Mouse (Mus musculus) urinary bladder, postnatal 4 days (tissue): ENCODE data around the gene Pcyt1b.

ENCODE experiments used
- DNase-seq, 2 experiments: peaks; one replicate each; pipeline ENCODE4 v3.0.0; 2021 to 2022; ENCODE audit warnings: low spot score in 2 of 2

The Pcyt1b gene

DNA sequence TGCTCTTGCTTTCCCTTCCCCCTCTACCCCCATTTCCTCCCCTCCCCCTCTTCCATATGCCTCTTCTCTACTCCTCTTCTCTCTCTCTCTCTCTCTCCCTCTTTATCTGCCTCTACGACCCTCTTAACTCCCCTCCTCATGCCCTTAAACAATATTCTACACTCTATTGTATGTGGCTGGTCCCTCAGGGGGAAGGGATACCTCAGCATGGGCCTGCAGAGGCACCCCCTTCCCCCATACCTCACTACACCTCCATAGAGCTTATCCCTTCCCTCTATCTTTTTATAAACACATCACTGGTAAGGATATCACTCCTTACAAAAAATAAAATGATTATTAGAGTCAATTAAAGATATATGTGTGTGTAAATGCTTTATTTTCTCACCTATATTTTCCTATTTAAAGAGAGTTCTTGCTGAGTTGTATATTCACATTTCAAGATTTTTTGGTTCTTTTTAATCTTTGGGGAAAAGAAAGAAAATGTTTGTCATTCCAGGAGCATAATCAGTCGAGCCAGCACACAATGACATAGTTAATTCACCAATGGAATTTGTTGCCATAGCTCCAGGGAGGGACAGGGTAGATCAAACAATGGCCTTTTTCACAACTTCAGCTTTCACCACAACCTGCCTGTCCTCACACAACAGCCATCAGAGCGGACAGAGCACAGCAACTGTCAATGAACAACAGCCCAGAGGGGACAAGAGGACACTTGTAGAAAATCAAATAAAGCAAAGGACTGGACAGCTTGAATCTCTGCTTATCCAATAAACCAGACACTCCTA lies at the start of gene Pcyt1b:
Gene Pcyt1b (plus strand): TSS at position 646 of the 785 bp plus-strand sequence.
- DNase-seq: no peak

DNA sequence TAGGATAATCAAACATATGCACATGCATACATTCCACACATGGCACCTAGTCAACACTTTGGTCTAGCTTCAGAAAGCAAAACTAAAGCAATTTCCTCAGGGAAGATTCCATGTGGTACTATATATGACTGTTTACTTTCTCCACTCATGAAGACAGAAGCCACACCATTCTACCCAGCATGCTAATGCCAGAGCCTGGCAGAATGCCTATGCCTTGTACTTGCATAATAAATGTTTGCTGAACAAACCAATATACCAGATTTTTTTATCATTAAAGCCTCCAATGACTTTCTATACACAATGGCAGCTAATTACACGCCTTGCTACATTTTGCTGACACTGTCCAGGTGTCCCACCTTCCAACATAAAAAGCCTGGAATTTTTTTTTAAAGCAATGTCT lies 24.4 kb upstream of the Pcyt1b start:
- DNase-seq: no peak

DNA sequence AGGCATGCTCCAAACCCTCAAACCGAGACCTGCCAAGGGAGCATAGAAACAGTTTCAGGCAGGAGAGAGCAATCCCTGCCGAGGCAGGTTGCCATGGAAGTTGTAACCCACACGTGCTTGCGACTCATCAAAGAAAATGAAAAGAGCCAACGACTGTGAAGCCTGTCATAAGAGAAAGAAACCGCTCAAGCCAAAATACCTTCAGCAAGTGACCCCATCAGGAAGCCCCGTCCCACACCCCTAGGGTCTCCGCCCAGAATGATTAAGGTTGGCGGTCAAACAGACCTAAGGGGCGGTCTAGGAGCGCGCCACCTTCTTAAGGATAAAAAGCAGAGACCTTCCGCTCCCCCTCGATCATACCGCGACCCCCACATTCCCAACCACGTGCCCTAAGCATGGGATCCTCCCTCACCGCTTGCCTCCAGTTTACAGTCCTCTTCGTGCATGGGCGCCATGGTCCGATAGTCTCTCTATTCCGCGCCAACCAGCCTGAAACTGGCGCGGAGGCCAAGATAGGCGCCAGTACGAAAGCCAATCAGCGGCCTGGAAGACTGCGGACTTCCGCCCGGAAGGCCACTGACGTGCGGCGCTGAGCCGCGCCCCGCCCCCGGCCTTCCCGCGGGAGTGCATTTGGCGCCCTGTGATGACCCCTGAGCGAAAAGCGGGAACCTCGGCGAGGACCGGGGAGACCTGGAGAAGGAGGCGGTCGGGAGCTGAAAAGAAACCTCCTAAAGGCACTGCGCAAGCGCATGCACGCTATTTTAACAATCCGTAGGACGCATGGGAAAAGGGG lies 22.8 kb upstream of the Pcyt1b start, which contains the start of gene Pola1:
Gene Pola1 (minus strand): TSS at position 499 of the 793 bp plus-strand sequence.
- peak; percentile 81 to 86 for DNase-seq

DNA sequence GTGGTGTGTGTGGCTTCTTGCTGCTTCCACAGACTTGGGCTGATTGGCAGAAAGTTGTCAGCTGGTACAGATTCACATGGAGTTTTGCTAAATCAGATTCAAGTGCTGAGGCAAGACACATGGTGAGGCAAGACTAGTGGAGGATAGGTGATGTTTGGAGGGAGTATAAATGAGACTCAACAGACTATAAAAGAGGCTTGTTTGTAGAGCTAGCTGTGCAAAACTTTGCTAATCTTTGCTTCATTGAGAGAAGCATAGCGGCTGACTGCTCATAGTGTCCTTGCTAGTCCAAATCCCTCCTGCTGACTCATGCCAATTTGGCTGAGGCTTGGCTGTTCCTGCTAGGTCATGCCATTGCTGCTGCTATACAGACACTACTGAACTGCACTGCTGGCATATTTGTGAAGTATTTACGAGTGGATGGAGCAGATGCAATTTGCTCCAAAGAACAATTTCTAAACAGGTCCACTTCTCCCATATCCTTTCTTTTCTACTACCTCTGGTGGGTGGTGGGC lies 19.7 kb upstream of the Pcyt1b start:
- no peak for DNase-seq

DNA sequence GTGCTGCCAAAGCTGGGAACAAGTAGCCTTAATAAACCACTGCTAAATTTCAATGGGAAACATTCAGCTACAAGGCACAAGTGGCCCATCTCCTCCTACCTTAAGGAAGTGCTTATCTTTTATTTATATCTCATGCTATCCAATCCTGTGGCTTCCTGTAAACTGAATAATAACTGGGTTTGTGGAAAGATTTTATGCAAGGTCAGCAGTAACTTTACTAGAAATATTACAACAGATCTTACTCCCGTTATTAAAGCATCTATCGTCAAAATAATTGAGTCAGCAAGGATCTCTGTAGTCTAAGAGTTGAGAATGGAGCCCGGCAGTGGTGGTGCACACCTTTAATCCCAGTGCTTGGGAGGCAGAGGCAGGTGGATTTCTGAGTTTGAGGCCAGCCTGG lies 11.1 kb upstream of the Pcyt1b start:
- no peak for DNase-seq

DNA sequence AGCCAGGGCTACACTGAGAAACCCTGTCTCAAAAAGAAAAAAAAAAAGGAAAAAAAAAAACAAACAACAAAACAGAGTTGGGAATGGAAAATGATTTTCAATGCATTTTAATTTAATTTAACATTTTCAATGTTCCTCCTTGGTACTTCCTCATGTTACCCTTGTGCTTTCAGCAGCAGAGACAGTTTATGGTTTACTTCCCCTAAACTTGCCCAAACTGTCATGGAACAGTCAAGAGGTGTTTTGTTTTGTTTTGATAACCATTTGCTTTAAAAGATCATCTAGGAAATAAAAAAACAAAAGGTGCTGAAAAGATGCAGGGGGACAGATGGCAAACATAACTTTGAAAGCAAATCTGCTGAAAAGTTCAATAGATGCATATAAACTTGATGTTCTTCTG lies 10.6 kb upstream of the Pcyt1b start:
- DNase-seq: no peak

DNA sequence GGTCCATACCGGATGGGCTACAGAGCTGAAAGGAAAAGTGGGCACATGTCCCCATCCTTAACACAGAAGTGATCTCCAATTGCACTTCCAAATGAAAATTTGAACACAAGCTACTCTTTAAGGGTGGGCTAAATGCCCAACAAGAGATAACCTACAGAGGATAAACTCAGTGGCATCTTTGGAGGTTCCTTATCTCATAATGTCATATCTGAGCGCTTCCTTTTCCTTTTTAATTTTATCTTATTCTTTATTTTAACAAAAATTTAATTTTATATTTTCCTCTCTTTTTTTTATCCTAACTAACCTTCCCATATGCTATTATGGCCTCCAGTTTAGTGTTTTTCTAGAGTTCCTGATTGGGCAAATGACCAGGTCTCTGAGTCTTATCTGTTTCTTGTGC lies 3.9 kb upstream of the Pcyt1b start:
- no peak for DNase-seq

DNA sequence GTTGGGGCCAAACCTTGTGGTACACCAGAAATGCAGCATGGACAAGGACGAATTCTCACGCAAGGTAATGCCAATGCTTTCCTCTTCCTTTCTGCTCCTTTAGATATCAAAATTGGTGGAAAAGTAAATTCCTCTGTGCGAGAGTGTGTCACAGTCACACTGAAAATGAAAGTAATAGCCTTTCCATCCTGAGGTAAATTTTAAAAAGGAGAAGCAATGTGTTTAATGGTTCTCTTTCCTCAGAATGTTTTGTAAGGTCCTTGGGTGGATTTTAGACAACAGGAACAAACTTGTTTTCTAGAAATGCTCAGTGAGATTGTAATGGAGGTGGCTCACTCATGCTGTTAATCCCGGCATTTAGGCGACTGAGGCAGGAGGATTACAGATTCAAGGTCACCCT lies 490 bp downstream of the Pcyt1b start:
- no peak for DNase-seq

DNA sequence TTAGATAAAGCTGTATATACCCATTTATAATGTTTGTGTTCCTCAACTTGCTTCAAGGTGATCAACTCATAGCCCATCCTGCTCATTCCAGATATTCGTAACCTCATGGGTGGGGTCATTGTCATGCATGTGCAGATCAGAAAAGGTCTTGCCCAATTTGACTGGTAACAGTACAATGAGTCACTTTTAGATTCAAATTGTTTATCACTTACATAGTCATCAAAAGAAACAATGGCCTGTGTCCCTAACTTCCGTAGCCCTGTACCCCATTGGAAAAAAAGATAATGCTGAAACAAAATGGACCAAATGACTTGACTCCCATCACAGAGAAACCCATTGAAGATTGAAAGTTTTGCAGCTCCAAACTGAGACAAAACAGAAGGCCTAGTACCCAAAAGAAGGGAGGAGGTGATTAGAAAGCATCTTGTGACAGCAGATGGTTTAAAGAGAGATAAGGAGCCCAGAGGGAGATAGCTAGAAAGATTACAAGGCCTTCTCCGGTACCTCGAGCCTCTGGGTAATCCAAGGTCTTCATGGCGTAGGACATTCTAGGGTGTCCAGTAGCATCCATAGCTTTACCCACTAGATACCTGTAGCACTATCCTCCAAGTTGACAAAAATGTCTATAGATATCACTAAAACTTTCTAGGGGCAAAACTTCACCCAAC lies 9.4 kb downstream of the Pcyt1b start:
- DNase-seq: no peak

DNA sequence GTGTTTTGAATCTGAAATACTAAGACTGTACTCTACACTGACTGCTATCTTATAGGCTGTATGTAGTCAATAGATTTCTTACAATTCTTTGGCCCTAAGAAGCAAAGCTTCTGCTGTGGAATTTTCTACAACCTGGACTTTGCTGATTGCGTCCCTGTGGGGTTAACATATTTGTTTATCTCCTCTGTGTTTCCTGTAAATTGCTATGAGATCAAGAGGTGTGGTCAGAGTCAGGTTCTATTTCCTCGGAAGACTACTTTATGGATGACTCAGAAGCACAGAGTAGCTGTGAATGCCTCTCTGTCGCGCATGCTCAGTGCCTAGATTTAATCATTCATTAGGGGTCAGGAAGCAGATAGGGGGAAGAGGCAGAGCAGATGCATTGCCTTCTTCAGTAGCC lies 10.1 kb downstream of the Pcyt1b start:
- DNase-seq: no peak

DNA sequence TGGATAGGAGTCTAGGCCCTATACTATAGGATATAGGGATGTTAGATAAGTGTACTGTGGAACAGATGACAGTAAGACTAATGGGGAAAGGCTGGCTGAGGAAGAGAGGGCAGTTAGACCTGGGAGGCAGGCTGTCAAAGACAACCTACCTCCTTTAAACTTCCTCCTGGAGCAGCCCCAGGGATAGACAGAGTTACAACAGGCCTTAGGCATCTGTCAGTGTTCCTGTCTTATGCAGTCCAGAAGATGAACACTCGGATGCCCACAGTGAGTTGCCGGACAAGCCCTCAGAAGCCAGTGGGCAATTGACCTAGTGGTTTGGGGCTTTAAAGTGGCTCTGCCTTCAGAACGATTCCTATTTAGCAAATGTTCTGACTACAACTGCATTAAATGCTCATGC lies 19.8 kb downstream of the Pcyt1b start:
- DNase-seq: no peak

DNA sequence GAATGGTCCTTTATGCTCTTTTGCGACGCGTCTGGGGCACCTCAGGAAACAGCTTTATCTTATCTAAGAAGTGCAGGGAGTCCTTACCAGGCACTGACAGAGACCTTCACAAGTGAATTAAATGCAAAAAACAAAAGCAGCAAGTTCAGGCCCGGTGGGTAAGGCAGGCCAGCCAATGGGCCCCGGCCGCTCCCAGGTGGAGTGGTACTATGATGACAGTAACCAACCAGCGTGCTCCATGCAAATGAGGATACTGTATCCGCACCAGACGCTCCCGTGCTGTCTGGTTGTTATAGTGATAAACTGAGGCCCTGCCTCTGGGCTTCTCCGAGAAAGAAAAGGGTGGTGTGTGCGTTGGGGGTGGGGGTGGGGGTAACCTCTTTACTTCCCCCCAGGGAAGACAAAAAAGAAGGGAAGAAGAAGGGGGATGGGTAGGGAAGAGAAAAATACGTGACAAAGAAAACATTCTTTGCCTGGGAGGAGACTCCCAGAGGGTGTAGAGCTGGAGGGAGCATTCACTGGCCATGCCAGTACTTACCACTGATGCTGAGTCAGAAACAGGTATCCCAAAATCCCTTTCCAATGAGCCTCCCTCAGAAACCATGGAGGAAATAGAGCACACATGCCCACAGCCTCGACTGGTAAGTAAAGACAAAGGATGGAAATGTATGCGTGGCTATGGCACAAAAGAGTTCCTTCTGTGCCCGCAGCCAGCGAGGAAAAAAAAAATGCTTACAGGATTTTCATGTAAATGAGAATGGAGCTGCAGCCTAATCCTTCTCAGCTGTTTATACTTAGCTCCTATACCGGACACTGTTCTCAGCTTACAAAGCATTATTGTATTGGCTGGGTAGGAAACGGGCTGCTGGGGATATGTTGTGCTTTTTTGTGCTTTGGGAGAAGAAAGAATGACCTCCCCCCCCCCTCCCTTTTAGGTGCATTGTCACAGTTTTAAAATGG lies 20.5 kb downstream of the Pcyt1b start:
- DNase-seq: peak; percentile 33 to 60

DNA sequence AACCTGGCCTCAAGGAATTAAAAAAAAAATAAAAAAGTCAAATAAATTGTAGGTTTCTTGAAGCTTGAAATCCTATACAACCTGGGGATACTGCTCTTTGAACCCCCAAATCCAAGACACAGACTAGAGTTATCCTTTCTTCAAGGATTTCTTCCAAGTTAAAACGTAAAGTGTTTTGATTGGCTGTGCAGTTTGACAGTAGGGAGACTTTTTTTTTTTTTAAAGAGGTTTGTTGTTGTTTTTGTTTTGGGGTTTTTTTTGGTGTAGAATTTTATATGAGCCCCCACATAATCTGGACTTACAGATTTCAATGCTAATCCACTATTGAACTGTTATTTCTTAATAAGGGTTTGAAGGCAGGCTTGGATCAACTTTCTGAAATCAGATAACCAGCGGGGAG lies 21.6 kb downstream of the Pcyt1b start:
- DNase-seq: no peak

DNA sequence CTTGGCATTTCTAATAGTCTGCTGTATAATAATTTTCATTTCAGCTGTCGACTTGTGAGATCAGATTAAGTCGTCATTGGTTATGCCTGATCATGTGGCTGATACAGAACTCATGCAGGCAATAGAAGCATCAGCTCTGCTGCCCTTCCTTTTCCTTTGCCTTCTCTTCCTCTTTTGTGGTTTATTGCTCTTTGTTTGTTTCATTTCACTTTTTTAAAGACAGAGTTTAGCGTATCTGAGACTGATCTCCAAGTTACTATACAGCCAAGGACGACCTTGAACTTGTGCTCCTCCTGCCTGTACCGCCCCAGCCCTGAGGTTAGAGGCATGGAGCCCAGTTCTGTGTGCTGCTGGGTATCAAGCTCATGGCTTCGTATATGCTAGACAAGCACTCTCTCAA lies 34.6 kb downstream of the Pcyt1b start:
- DNase-seq: no peak

DNA sequence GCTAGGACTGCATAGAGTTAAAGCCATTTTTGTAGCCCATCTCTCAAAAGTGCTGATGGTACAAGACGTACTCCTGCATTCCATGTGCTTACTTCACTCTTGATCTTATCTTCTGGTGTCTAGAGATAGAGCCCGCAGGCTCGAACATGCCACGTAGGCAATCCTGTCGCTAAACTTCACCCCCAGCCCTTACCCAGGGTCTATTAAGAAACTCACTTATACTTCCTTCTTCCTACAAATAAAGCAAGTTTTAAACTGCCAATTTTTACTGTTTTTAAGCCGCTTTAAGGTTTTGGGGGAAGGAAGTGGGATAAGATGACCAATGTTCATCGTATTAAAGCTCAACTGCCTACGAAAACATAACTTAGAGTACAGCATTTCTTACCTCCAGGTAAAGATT lies 36.0 kb downstream of the Pcyt1b start:
- DNase-seq: no peak

DNA sequence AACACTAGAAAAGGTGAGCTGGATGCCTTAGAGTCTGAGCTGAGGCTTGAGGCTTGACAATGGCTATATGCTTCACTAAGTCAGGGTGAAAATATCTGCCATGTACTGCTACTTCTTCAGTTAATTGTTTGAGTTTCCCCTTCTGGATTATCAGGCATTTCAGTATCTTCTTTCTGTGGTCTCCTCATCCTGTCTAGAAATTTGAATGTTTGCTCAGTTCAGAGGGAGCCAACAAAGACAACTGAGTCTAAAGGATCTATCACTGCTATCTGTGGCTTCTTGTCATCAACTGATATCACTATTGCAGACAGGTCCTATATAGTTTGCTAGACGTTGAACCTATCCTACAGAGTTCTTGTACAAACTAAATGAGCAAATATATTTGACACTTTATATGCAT lies 42.9 kb downstream of the Pcyt1b start:
- DNase-seq: no peak

DNA sequence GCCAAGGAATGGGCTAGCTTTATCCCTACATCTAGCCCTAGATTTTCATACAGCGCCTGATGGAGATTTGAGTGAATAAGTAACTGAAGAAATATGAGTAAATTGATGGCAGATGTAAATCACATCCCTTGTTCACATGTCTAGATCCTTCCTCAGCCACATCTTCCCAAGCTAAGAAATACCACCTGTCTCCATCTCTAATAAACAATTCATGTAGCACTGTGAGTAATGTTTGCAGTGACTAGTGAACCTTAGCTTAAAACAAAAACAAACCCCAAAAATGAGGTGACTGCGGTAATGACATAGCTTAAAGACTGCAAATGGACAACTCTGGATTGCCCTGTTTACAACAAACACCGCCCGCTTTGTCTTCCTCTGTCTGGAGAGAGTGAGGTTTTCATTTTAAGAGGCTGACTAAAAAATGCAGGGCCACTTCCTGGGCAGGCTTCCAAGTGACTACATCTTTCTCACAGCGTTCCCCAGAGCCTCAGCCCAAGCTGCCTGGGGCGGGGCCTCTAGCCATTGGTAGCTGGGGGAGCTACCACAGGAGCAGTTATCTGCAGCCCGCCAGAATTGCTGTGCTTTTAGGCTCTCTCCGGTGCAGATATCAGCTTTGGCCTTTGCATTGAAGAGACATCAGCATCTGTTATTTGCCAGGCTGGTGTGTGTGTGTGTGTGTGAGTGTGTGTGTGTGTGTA lies 46.0 kb downstream of the Pcyt1b start:
- peak; percentile 34 to 62 for DNase-seq

DNA sequence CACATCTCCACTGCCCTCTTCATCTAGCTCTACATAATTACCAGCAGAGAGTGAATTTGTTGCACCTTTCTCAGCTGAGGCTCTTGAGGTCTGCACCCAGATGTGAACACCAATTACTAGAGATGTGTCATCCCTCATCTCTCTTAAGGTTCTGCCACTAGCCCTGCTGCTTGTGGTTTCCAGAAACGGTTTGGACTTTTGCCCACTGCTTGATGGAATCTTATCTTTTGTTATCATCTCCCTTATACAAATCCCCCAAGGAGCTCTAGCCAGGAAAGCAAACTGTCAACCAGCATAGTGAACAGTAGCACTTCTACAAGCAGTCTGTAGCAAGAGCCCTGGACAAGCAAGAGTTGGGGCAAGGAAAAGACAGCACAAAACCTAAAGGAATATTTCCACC lies 57.9 kb downstream of the Pcyt1b start:
- DNase-seq: no peak

DNA sequence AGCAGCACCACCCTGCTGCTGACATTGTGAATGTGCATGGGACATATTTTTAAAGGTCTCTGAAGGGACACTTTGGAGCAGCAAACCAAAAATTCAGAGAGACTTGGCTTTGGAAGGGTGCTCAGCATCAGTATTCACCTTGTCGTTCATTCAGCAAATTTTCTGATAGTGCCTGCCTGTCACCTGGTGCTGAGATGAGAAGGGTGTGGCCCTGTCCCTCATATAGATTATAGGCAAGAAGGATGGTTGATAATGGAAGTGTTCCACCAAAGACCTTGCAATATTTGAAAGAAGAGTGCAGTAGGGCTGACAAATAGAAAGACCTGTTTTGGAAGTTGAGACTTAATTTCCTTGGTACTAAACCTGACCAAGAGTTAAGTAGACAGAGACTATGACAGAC lies 74.9 kb downstream of the Pcyt1b start:
- no peak for DNase-seq

DNA sequence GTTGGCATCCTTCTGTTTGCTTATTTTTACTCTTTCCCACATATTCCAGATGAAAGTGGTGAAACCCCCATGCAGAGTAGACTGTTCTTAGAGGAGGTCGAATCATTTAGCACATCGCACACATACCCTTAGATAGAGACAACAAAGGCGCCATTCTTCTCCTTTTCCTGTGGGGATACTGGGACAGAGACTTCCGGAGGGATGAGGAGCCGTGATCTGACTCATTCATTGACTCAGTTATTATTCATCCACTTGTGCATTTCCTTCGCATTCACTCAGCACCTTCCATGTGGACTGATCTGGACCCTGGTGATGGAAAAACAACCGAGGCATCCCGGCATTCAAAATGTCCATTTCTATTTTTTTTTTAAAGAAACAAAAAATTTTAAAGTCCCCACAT lies 76.2 kb downstream of the Pcyt1b start:
- no peak for DNase-seq

DNA sequence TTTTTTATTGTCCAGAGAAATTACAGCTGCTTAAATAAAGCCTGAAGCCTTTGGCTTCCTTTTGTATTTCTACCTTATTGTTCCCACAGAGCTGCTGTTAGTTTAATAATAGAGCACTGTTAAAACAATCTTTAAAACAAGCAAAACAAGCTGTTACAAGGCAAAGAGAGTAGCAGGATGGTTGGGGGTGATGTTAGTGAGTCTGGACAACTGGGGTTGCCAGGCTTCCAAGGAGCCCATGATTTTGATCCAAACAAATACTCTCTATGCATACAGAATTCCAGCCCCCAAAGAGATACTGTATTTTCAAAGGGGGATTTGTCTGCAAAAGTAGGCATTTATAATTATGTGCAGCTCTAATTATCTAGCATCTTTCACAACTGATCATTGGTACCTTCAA lies 77.7 kb downstream of the Pcyt1b start:
- no peak for DNase-seq
